Mouse (Mus musculus) G1E (cell line): ENCODE results near the gene Ccr9. TPM values are rescaled to one million over a fixed set of nuclear protein-coding genes. Genes with fewer than 3 reads are reported as not detected.

Experiments
- ATAC-seq: 2 replicates; pipeline ENCODE4 v1.8.0; 2016; ENCODE audit warnings: mild to moderate bottlenecking; ENCODE audit not compliant: insufficient number of reproducible peaks, poor library complexity, low FRiP score, severe bottlenecking; ENCODE audit errors: extremely low read depth
- DNase-seq: peaks from one replicate; pipeline ENCODE4 v3.0.0; 2012; ENCODE audit warnings: low spot score
- H3K27me3 ChIP-seq: 2 replicates; pipeline ENCODE4 v1.6.1; 2012; ENCODE audit warnings: mild to moderate bottlenecking, low read length, inconsistent platforms; ENCODE audit not compliant: insufficient read depth
- H3K36me3 ChIP-seq: replicated peaks from 2 replicates; pipeline ENCODE3; 2012; ENCODE audit warnings: mild to moderate bottlenecking, inconsistent platforms
- H3K4me1 ChIP-seq: 2 replicates; pipeline ENCODE4 v1.6.1; 2012; ENCODE audit warnings: low read depth, low read length, inconsistent platforms, mixed read lengths; ENCODE audit not compliant: insufficient read depth
- H3K4me3 ChIP-seq: 2 replicates; pipeline ENCODE4 v1.5.1; 2012; ENCODE audit warnings: low read depth, mild to moderate bottlenecking, inconsistent platforms, low read length, moderate library complexity, mixed read lengths
- H3K9me3 ChIP-seq: replicated peaks from 2 replicates; pipeline ENCODE4 v1.6.1; 2012; ENCODE audit warnings: inconsistent platforms
- CTCF ChIP-seq: IDR thresholded peaks from 2 replicates; pipeline ENCODE4 v1.5.1; 2012; ENCODE audit warnings: low read depth, low read length, inconsistent platforms, mixed read lengths
- GATA1 ChIP-seq: IDR thresholded peaks from 2 replicates; pipeline ENCODE4 v1.6.1; 2012; ENCODE audit warnings: borderline replicate concordance, low read length, inconsistent platforms, mixed read lengths
- GATA2 ChIP-seq: IDR thresholded peaks from 2 replicates; pipeline ENCODE4 v1.6.1; 2012; ENCODE audit warnings: low read depth, low read length, inconsistent platforms, borderline replicate concordance
- POLR2AphosphoS5 ChIP-seq: IDR thresholded peaks from 2 replicates; pipeline ENCODE4 v1.6.1; 2012; ENCODE audit warnings: low read depth, low read length, inconsistent platforms; ENCODE audit not compliant: insufficient replicate concordance
- TAL1 ChIP-seq: conservative IDR thresholded peaks from 2 replicates; pipeline ENCODE4 v1.6.1; 2012; ENCODE audit warnings: low read depth, low read length, inconsistent platforms, mixed read lengths
- polyA plus RNA-seq: library from polyadenylated mRNA; stranded (reverse); fragments of >175 nt; gene quantifications from 2 replicates; pipeline ENCODE4 v1.2.3, GENCODE M21; 2012
- total RNA-seq, 2 experiments: library from RNA; stranded (forward) in 1 of 2; stranded (reverse) in 1 of 2; fragments of 200-1000 nt in 1 of 2; fragments of >200 nt in 1 of 2; fragmentation: Nextera tagmentation in 1 of 2; gene quantifications; 2 replicates each; pipeline ENCODE4 v1.2.3; 2014 to 2017

Gene Ccr9
- total and polyA plus RNA-seq, 3 experiments: 0.11 TPM; not detected in 2

- no peak overlapping the region for H3K4me3 ChIP-seq
- TF ChIP-seq GATA1 (no peak), GATA2 (no peak), CTCF (no peak), POLR2AphosphoS5 (no peak), TAL1 (no peak)
- H3K36me3 ChIP-seq: peaks cover 74% of the 10 kb centered on the region
- DNase-seq (no peak), ATAC-seq (no peak)
- no peaks in the 10 kb centered on the region for H3K27me3 ChIP-seq
- H3K4me1 ChIP-seq: no peaks in the 10 kb centered on the region
- H3K9me3 ChIP-seq: no peaks in the 10 kb centered on the region
These were observed 127.0 kb downstream of the Ccr9 start for GRCm38 (mm10) chr9:123805241-123805640.

- no peak for TF ChIP-seq TAL1
- Histone ChIP-seq H3K27me3 (no peaks in the 10 kb centered on the region), H3K9me3 (no peaks in the 10 kb centered on the region), H3K36me3 (peaks cover 74% of the 10 kb centered on the region), H3K4me1 (no peaks in the 10 kb centered on the region), H3K4me3 (no peak within 1 kb of the TSS)
- ATAC-seq: no peak
- no peak for DNase-seq
These were observed 128.0 kb downstream of the Ccr9 start, which contains the start of gene Cxcr6 for GRCm38 (mm10) chr9:123806267-123806666. Gene Cxcr6 (plus strand): TSS chr9:123806475.

GRCm38 (mm10) chr9:123808583-123808982, 130.3 kb downstream of the Ccr9 start:
- H3K4me1 ChIP-seq: no peaks in the 10 kb centered on the region
- ATAC-seq (no peak), DNase-seq (no peak)
- no peaks in the 10 kb centered on the region for H3K27me3 ChIP-seq
- no peak for TF ChIP-seq TAL1
- H3K4me3 ChIP-seq: no peak overlapping the region
- peaks cover 76% of the 10 kb centered on the region for H3K36me3 ChIP-seq
- H3K9me3 ChIP-seq: no peaks in the 10 kb centered on the region

- Histone ChIP-seq H3K36me3 (peaks cover 84% of the 10 kb centered on the region), H3K4me3 (no peak overlapping the region), H3K27me3 (no peaks in the 10 kb centered on the region), H3K9me3 (no peaks in the 10 kb centered on the region), H3K4me1 (no peaks in the 10 kb centered on the region)
- DNase-seq (no peak), ATAC-seq (no peak)
- TF ChIP-seq GATA1: no peak
- TF ChIP-seq TAL1: no peak
- no peak for TF ChIP-seq POLR2AphosphoS5
- TF ChIP-seq GATA2: no peak
- TF ChIP-seq CTCF: no peak
These were observed 133.6 kb downstream of the Ccr9 start for GRCm38 (mm10) chr9:123811831-123812230.

- ATAC-seq: no peak
- TF ChIP-seq POLR2AphosphoS5 (no peak), CTCF (no peak), TAL1 (no peak), GATA1 (no peak), GATA2 (no peak)
- H3K4me3 ChIP-seq: no peak overlapping the region
- DNase-seq: no peak
- peaks cover 92% of the 10 kb centered on the region for H3K36me3 ChIP-seq
- no peaks in the 10 kb centered on the region for H3K27me3 ChIP-seq
- no peaks in the 10 kb centered on the region for H3K9me3 ChIP-seq
- no peaks in the 10 kb centered on the region for H3K4me1 ChIP-seq
These were observed 136.1 kb downstream of the Ccr9 start for GRCm38 (mm10) chr9:123814326-123814725.

- no peak for TF ChIP-seq POLR2AphosphoS5
- TF ChIP-seq GATA1: no peak
- no peak for TF ChIP-seq GATA2
- no peak for TF ChIP-seq CTCF
- TF ChIP-seq TAL1: no peak
- ATAC-seq (no peak), DNase-seq (no peak)
- no peaks in the 10 kb centered on the region for H3K9me3 ChIP-seq
- no peak overlapping the region for H3K4me3 ChIP-seq
- H3K36me3 ChIP-seq: peaks cover 92% of the 10 kb centered on the region
- H3K4me1 ChIP-seq: no peaks in the 10 kb centered on the region
- no peaks in the 10 kb centered on the region for H3K27me3 ChIP-seq
These were observed 136.6 kb downstream of the Ccr9 start for GRCm38 (mm10) chr9:123814821-123815220.

GRCm38 (mm10) chr9:123815444-123815843, 137.2 kb downstream of the Ccr9 start:
- no peaks in the 10 kb centered on the region for H3K9me3 ChIP-seq
- H3K27me3 ChIP-seq: no peaks in the 10 kb centered on the region
- H3K4me1 ChIP-seq: no peaks in the 10 kb centered on the region
- peaks cover 90% of the 10 kb centered on the region for H3K36me3 ChIP-seq
- DNase-seq (no peak), ATAC-seq (no peak)
- TF ChIP-seq CTCF (no peak), GATA2 (no peak), POLR2AphosphoS5 (no peak), TAL1 (no peak), GATA1 (no peak)
- no peak overlapping the region for H3K4me3 ChIP-seq
